Mouse (Mus musculus) left cerebral cortex, postnatal 10 days (tissue): ENCODE results near the gene Gm49396. TPM values are rescaled to one million over a fixed set of nuclear protein-coding genes. Genes with fewer than 3 reads are reported as not detected.

Source experiments
- DNase-seq, 2 experiments: peaks; one replicate each; pipeline ENCODE4 v3.0.0; 2021 to 2022; ENCODE audit warnings: low spot score in 2 of 2, mixed read lengths in 1 of 2; ENCODE audit errors: extremely low spot score in 1 of 2
- intact Hi-C: fragments of 180-260 bp; cut with DNase I; formaldehyde crosslinking; loops from one replicate; pipeline ENCODE4 v1.15.1; 2025
- total RNA-seq, 2 experiments: library from RNA; stranded (reverse); gene quantifications; 2 replicates each; pipeline ENCODE4 v1.2.3; 2021

The Gm49396 gene
- total RNA-seq, 2 experiments from 2014 or later = 4.2 TPM

DNA sequence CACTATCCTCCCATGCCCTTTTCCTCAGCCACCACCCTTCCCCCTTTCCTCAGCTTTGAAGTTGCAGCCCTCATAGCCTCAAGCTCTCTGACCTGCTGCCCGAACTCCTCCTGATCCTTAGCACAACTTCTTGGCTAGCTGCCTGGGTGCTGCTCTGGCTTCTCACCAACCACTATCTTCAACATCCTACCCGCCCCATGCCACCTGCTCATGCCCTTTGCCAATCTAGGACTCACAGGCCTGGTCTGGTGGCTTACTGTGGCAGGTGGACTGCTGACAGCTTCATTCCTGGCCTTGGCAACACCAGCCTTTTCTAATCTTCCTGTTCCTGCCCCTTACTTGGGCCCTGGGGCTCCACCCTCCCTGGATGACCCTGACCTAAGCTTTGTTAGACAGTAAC is 9.8 kb downstream of the Gm49396 start:
- no peak for DNase-seq
- intact Hi-C loops = no loop called here

DNA sequence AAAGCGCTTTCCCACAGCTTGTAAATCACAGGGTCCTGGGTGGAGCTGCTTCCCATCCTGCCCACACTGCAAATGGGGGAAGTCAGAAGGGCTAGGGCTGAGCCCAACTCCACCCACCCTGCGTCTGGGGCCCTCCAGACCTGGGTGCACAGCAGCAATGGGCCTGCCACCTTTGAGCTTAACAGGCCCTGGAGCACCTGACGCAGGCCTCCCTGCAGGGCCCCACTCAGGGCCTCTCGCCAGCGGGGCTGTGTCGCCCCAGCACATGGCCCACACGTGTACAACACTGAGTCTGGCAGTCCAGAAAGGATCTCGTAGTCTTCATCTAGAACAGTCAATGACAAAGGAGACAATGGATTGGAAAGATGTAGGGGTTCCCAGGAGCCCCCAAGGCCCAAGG is 16.8 kb downstream of the Gm49396 start:
- no peak for DNase-seq
- intact Hi-C loops = no loop called here

DNA sequence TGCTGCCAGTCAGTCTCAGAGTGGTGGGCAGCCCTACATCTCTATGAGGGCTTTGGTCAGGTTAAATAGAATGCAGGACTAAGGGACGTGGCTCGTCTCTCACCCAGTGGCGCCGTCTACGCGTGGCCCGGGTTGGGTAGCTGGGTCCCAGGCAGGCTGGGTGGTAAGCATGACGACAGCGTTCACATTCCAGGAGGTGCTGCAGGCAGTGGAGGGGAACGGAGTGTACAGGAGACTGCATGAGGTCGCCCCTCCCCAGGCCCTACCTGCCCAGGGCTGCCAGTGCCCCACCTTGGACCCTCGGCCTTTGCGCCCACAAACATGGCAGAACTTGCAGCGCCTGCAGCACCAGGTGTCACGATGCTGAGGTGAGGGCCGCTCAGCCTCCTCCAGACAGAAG is 18.4 kb downstream of the Gm49396 start:
- intact Hi-C loops = no loop called here
- no peak for DNase-seq

DNA sequence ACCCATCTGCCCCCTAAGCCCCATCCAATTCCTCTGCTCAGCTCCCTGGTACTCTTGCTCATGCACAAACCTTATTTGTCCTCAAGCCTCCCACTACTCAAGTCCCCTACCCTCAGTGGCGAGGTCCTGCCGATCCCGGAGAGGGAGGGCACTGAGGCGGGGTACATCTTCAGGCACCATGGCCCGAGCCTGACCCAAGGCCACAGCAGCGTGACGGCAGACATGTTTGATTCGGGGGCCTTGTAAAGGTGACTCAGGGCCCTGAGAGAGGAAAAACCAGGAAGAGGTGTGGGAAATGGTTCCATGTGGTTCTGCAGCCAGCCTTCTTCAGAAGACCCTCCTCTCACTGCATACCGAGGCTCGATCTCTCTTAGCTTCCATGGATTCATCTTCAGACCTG is 21.2 kb downstream of the Gm49396 start:
- no peak for DNase-seq
- intact Hi-C loops = no loop called here

DNA sequence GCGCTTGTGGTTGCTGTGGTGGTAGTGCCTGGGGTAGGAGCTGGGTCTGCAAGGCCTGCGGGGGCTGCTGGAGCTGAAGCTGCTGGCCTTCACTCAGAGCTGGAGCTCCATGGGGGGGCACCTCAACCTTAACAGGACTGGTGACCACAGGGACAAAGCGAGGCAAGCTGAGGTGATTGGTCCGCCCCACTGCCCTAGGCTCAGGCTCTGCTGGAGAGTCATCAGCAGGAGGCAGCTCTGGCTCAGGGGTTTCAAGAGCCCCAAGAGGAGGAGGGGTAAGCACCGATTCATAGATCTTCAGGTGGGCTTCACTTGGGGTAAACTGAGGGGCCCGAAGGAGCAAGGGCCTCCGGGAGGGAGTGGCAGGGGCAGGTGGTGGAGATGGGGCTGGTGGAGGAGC is 22.0 kb downstream of the Gm49396 start:
- intact Hi-C loops = no loop called here
- no peak for DNase-seq

DNA sequence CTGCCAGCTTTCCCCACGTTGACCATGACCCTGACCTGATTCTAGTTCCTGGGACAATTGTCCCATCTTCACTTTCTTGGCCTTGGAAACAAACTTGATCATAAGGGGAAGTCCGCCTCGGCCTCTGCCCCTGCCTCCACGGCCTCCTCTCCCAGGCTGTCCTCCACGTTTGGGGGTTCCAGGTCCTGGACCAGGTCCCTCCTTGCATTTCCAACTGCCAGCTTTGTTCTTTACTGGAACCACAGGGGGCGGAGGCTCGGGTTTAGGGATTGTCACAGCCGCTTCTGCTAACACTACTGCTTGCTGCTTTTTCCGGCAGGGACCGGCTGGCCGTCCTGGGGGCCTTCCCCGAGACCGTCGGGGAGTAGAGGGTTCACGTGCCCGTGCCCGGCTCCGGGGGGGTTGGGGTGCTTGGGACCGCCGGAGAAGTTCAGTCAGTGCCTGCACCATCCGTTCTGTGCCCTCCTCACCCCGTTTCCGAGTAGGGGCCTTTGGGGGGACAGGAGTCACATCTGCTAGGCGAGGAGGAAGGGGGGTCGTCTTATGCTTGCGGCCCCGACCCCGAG is 23.4 kb downstream of the Gm49396 start:
- peak in 1 of 2 experiments; percentile 57 for DNase-seq
- intact Hi-C loops = no loop called here

DNA sequence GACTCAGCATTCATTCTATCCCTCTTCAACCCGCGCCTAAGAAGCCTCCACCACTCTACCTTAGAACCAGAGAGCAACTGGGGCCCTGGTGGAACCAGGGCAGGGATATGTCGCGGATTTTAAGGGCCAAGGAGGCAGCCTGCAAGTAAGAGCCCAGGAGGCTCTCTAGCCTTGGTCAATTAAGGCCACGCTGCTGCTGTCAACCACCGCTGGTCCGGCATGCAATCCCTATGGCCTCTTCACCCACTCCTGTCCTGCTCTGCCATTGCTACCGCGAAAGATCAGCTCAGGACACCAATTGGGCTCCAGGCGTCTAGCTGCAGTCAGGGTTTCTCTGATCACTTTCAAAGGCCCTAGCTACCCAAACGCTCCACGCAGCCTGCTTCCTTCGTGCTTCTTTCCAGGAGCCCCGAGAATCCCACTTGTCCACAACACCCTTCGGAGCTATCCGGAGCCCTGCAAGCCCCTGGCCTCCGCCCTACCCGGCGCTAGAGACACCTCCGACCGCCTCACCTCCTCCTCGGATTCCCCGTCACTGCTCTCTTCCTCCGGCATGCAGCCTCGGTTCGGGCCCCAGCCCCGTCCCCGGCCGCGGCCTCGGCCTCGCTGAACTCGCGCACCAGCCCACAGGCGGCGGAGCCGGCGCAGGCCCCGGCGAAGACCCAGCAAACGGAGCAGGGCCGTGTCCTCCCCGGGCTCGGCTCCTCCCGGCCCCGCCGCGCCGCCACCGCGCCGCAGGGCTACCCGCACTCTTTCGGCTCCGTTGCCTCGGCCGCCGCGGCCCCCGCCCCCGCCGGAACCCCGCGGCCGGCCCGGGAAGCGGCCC is 24.9 kb downstream of the Gm49396 start:
- peak; percentile 37 to 71 for DNase-seq
- intact Hi-C loops = no loop called here

DNA sequence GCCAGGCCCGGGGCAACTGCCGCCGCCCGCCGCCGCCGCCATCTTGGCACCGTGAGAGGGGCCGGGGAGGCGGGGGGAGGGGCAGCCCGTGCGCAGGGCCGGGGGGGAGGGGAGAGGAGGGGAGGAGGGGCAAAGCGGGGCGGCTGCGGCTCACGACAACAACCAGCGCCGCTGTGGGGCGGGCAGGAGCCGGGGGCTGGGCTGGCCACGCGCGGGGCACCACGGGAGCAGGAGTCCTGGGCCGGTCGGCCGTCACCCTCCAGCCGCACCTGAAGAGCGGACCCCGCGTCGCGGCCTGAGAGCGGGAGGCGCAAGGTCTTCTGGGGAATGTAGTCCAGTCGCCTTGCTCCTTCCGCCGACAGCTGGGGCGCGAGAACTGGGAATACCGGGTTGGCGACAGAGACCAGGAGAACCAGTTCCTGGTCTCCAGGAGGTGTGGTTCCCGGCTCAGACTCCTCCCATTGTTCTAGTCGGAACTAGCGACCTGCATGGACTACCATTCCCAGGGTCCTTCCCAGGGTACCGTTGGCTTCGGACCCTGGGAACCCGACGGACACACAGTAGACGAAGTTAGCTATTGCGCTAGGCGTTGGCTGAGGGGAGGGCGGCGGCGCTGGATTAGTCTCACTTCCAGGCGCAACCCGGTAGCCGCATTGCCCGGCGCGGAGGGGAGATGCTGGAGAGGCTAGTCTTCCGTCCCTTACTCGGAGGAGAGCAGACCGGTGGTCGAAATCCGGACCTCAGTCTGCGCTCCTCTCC is 25.7 kb downstream of the Gm49396 start, which contains the start of gene Kmt2b:
Gene Kmt2b, minus strand, starts transcription at position 51 of the 759 bp plus-strand sequence.
- intact Hi-C loops = no loop called here

DNA sequence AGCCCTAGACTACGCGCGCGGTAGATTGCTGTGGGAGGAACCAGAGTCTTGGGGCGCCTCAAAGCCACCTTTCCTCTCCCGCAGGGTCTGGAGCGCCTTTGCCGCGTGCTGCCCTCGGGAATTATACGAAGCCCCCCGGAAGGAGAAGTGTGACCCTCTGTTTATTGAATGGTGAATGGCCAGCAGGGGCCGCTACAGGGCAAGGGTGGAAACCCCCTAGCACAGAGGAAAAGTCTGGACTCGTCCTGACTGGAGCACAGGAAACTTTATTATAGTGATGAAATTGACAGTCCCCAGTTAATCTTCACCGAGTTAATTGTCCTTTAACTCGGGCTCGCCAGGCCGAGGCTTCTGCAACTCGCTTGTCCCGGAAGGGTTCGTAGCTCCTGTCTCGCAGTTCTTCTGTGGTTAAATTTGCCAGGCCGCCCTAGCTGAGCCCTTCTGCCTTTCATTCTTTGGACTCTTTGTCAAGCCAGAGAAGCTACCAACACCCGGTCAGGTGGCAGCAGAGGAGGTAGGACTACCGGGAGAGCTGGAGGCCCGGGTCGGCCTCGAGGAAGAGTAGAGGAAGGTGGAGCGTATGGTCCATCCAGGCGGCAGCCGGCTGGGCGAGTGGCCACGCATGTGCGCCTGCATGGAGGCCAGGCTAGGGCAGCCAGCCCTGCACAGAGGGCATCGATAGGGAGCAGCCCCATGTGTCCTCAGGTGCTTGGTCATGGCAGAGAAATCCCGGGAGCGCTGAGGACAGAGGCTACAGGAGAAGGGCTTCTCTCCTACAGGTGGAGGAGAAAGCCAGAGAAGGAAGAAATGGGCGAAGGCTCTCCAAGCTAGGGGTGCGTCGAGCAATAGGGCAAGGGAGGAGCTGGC is 26.5 kb downstream of the Gm49396 start:
- DNase-seq = peak; percentile 76 to 90
- intact Hi-C loops = loop anchor here (5.0 kb wide), 1 partner anchor 323 kb away; the partner anchor contains the start of gene Mag

More for the DNA sequence above, 25.7 kb downstream of the Gm49396 start, which contains the start of gene Kmt2b:
- peak; percentile 94 to 98 for DNase-seq

DNA sequence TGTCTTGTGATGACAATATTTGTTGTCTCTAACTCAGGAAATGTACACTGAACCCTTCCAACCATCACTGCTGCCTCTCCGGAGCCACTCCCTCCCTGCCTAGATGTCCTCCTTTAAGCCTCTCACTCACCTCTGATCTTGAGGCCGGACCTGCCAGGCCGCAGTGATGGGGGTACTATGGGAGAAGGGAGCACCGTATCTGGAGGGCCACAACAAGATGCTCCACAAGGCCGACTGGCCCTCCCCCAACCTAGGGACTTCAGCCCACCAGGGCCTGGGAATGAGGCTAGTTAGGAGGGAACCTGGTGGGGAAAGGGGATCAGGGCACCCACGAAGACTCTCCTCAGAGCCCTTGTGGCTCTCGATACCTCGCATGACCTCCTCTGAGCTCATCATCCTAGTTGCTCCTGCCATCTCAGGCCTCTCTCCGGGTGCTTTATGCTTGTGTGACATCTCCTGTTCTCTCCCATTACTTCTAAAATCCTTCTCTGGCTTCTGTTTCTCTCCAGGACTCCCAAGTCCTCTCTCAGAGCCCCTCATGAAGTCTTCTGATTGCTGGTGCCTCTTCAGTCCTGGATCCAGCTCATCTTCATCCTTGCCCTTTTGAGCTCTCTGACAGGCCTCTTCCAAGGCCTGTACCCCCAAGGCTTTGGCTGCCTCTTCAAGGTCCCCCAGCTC is 27.9 kb downstream of the Gm49396 start:
- DNase-seq = no peak
- intact Hi-C loops = loop anchor here (5.0 kb wide), 1 partner anchor 321 kb away; the partner anchor contains the start of gene Mag

DNA sequence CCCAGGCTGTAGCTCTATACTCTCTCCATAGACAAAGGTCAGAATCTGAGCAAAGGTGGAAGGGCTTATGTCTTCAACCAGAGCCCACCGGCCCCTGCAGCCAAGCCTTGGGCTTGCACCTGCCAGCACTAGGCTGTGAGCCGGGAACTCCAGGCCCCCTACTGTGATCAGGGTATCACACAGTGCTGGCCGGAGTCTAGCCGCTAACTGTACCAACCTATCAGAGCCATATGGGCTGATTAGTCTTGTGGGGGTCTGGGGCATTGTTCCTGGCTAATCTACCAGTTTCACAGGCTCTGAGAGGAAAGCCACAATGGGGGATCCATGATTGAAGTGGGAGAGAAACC is 28.4 kb downstream of the Gm49396 start:
- intact Hi-C loops = loop anchor here (5.0 kb wide), 1 partner anchor 321 kb away; the partner anchor contains the start of gene Mag
- no peak for DNase-seq

DNA sequence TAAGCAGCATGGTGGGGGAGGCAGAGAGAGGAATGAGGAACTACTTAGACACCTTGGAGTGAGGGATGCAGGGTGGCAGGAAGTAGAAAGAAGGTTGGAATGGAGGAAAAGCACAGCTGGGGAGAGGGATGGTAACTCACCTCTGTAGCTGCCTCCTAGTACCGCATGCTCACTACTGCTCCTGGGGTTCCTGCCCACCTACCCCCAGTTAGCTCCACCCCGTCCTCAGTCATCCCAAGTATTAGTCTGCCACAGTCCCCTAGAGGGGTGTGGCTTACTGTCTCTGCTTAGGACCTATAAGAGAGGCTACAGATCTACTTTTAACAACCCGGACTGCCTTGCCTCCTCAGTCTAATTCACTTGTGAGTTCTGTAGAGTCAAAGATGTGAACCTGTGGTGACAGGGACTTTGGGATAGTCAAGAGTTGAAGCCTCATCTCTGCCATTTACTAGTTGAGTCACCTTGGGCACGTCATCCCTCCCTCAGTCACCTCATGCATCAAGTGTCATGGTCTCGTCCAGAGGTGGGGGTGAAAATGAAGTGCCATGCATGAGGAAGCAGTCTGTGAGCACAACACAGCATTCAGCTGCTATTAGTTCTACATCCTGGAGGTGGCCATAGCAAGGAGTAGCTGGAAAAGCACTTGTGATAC is 29.8 kb downstream of the Gm49396 start:
- intact Hi-C loops = loop anchor here (5.0 kb wide), 1 partner anchor 319 kb away; the partner anchor contains the start of gene Mag
- no peak for DNase-seq

DNA sequence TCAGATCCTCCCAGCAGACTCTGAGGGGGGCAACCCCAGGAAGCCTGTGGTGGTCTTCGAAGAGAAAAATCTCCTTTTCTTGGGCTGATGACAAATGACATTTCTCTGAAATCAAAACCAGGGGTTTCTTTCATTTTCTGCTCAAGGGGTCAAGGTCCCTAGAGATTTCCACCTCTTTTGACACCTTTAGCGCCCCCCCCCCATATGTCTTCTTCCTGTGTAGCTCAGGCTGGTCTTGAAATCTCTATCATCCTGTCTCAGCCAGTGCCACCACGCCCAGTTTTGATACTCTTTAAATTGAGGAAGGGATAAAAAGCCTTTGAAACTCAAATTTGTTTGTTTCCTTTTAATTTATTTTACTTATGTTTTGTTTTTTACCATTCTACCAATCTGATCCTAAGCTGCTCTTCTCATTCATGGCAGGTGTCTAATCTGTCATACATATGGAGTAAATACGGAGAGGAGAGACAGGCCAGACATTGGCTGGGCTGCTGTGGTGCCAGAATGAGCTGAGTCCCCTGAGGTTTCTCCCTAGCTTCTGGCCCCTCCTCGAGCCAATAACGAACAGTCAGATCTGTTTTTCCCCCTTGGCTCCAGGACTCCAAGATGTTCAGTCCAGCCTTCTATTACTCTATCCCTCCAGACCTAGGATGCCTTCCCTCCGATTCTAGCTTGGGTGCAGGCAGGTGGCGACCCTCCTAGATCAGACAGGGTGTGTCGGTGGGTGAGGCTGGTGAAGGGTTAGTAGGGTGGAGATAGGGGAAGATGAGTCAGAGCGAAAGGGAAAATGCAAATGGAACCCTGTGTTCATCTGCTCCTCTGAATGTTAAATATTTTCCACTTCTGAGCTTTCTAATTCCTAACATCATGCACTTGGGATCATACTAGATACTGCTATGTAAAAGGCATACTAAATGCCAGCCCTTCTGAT is 30.7 kb downstream of the Gm49396 start:
- intact Hi-C loops = loop anchor here (5.0 kb wide), 1 partner anchor 318 kb away; the partner anchor contains the start of gene Mag
- DNase-seq = no peak

DNA sequence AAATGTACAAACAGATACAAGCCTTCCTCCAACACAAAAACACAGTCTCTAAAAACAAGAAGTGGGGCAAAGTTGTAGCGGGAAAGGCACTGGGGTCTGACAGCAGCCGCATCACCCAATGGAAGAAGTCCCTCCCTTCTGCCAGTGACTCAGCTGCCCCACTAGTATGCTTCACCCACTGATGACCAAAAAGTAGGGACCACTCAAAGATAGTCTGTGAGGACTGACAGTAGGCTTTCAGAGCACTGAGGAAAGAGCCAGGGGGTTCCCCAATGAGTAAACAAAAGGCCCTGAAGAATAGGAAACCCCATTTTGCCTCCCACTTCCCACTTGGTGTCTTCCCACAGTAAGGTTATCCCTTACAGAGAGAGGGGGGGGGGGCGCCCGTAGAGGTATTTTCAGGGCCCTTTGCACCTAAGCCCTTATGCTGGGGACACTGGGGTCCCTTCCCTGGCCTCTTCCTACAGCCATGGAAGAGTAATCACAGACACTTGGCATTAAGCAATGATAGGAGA is 31.4 kb downstream of the Gm49396 start:
- intact Hi-C loops = loop anchor here (5.0 kb wide), 1 partner anchor 318 kb away; the partner anchor contains the start of gene Mag
- no peak for DNase-seq

DNA sequence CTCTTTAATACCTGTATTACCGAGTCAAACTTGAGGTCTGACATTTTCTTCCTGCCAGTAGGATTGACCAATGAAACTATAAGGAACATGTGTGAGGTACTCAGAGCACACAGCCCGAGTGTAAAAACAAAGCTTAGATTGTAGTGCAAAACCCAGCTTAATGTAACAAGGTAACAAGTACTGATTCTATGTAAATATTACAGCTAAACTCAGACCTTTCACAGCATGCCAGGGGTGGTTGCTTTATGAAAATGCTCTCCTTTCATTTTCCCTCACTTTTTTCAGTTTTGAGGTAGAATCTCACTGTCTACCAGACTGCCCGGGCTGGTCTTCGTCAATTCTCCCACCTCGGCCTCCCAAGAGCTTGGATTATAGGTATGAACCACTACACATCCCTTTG is 32.9 kb downstream of the Gm49396 start:
- DNase-seq = no peak
- intact Hi-C loops = no loop called here

DNA sequence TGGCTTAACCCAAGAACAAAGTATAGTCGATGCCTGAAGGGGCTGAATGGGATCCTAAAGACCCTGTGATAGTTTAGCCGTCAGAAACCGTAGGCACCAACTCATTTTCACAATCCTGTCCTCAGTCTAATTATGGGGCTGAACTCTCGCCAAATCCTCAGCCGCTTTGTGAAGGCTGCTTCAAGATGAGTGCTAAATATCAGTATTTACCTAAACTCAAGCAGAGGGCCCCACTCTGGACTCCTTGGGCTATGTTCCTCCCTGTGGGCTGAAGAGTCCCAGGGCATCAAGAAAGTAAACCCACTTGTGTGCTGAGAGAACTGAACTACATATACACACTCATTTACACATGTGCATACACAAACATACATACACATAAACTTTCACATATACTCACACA is 33.7 kb downstream of the Gm49396 start:
- DNase-seq = no peak
- intact Hi-C loops = no loop called here
